Mouse (Mus musculus): ENCODE measurements around the gene Rnpep. TPM values are rescaled to one million over a fixed set of nuclear protein-coding genes. Genes with fewer than 3 reads are reported as not detected.

The Rnpep gene
- 103 and 113 TPM in 2 replicates for polyA plus RNA-seq (2016; fragmentation: Nextera tagmentation; extraction: Ambion mirVana)

DNA sequence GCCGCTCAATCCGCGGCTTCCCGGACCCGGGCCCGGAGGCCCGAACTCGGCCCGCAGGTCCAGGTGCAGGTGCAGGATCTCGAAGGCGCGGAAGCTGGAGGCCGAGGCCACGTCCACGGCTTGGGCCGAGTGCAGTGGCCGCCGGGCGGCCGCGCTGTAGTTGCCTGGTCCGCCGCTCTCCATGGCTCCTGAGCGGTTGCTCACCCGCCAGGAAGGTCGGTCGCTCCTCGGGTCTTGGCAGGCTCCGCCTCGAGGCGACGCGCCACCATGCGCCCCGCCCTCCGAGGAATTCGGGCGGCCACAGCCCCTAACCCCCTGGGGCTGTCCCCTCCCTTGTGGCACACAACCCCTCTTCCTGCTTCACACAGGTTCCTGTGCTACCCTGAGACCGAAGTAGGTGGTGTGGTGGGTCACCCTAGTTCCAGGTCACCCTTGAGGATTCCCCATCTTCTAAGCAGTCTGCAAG, at the start of gene Rnpep:
TSS of gene Rnpep (minus strand) at position 259 of the 466 bp plus-strand sequence.
- H3K4me1 ChIP-seq, result peaks cover 24% of the 10 kb centered on the region
- no peaks in the 10 kb centered on the region for H3K27me3 ChIP-seq (ENCODE audit: low read depth, poor library complexity, severe bottlenecking)
- DNase-seq (ENCODE audit: low spot score), result no peak
- no peaks in the 10 kb centered on the region for H3K9me3 ChIP-seq (replicated peaks)
- peak within 1 kb of the TSS; percentile 81 for H3K4me3 ChIP-seq
- H3K36me3 ChIP-seq, result peaks cover 25% of the 10 kb centered on the region
- 1% methylated on average over 37 of the region's 39 CpGs for WGBS
- peak within 1 kb of the TSS; percentile 93 for H3K27ac ChIP-seq

DNA sequence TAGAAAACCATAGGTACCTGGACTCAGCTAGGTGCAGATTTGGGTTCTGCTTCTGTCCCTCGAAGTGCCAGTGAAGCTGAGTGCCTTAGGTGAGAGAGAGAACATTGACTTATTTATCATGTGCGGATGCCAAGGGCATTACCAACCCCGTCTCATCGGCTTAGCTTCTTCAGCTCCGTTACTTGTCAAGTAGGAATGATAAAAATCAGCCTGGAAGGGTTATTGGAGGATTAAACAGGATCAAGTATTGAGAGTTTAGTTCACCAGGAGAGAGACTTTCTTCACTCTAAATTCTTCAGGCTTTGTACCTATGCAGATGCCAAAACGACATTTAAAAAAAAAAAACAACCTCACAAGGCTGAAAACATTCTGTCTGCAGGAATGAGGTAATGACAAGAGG, 46.7 kb upstream of the Rnpep start:
- H3K9me3 ChIP-seq (replicated peaks), result no peaks in the 10 kb centered on the region
- peaks cover 3% of the 10 kb centered on the region; the same call in 1 of the 2 replicates for H3K27me3 ChIP-seq (ENCODE audit: low read depth, poor library complexity, severe bottlenecking)
- no peaks in the 10 kb centered on the region for H3K36me3 ChIP-seq
- peaks cover 9% of the 10 kb centered on the region; the same call in 1 of the 2 replicates for H3K4me1 ChIP-seq
- 80% methylated on average over 6 of the region's 6 CpGs for WGBS
- DNase-seq (ENCODE audit: low spot score), result no peak
- no peak overlapping the region for H3K4me3 ChIP-seq
- H3K27ac ChIP-seq, result no peak overlapping the region

DNA sequence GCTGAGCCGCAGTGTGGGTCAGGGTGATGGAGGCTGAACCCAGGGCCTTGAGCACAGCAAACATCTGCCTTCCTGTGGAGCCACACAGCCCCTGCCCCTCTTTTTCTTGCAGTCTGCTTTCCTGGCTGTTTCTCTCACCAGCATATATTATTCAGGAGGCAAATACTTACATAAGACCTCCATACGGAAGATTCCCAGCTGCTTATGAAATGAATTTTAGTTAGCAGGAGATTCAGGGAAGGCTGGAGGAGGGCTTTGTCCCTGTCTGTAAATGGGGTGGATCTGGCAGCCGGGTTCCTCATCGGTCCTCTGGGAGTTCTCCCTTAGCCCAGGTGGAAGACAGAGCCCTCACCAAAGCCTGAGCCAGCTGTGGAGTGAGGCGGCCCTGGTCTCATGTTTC, 44.5 kb upstream of the Rnpep start:
- Histone ChIP-seq H3K9me3 (replicated peaks) (no peaks in the 10 kb centered on the region), H3K4me1 (peaks cover 26% of the 10 kb centered on the region), H3K36me3 (no peaks in the 10 kb centered on the region), H3K27me3 (ENCODE audit: low read depth, poor library complexity, severe bottlenecking) (peaks cover 10% of the 10 kb centered on the region; the same call in 1 of the 2 replicates), H3K4me3 (no peak overlapping the region), H3K27ac (no peak overlapping the region)
- 62% methylated on average over 5 of the region's 5 CpGs for WGBS
- DNase-seq (ENCODE audit: low spot score), result no peak

DNA sequence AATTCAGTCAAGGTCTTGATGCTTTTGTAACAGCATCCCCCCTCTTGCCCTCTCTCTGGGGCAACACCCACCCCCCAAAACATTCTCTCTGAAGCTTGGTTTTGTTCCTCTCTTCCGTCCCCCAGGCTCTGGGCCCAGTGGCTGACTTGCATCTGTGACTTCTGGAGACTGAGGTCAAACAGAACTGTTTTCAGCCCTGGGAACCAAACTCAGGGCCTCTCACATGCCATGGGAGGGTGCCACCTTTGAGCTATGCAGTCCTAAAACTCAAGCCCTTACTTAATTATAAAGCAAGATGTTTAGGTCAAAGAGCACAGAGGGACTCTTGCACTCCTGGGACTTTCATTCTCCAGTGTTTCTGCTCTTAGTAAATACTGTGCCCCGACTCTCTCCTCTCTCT, 42.0 kb upstream of the Rnpep start:
- H3K4me3 ChIP-seq, result no peak overlapping the region
- WGBS, result 84% methylated on average over 2 of the region's 2 CpGs
- H3K4me1 ChIP-seq, result peaks cover 28% of the 10 kb centered on the region
- no peaks in the 10 kb centered on the region for H3K9me3 ChIP-seq (replicated peaks)
- H3K27me3 ChIP-seq (ENCODE audit: low read depth, poor library complexity, severe bottlenecking), result peaks cover 11% of the 10 kb centered on the region; the same call in 1 of the 2 replicates
- no peak overlapping the region for H3K27ac ChIP-seq
- no peaks in the 10 kb centered on the region for H3K36me3 ChIP-seq
- DNase-seq (ENCODE audit: low spot score), result no peak

DNA sequence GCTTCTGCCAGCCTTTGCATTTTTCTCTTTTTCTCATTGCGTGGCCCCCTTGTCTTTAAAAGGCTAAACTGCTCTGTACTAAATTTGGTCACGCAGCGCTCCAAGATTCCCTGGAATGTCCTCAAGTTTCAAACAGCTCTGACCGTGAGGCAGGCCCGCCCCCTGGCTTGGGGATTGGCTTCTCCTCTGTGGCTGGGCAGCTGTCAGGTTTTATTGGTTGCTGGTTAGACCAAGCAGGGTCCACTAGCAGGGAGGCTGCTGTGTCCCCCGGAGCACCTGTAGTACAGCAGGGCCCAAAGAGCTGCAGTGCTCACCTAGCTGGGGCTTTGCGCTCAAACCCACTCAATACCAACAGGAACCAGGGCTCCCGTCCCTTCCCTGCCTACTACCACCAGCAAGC, 40.7 kb upstream of the Rnpep start, which contains the start of gene Lmod1:
TSS of gene Lmod1 (plus strand) at position 237 of the 400 bp plus-strand sequence.
- H3K4me3 ChIP-seq, result peak within 1 kb of the TSS; percentile 29

GRCm38 (mm10) chr1:135323367-135323901, 39.5 kb upstream of the Rnpep start:
- no peak overlapping the region for H3K4me3 ChIP-seq
- H3K36me3 ChIP-seq, result no peaks in the 10 kb centered on the region
- peak overlapping the region; percentile 64 for H3K27ac ChIP-seq
- no peak for DNase-seq (ENCODE audit: low spot score)
- H3K27me3 ChIP-seq (ENCODE audit: low read depth, poor library complexity, severe bottlenecking), result peaks cover 11% of the 10 kb centered on the region; the same call in 1 of the 2 replicates
- 77% methylated on average over 7 of the region's 7 CpGs for WGBS
- no peaks in the 10 kb centered on the region for H3K9me3 ChIP-seq (replicated peaks)
- H3K4me1 ChIP-seq, result peaks cover 22% of the 10 kb centered on the region

More for the DNA sequence above, 40.7 kb upstream of the Rnpep start, which contains the start of gene Lmod1:
- WGBS, result 12% methylated on average over 8 of the region's 8 CpGs
- no peaks in the 10 kb centered on the region for H3K36me3 ChIP-seq
- H3K27ac ChIP-seq, result peak within 1 kb of the TSS; percentile 64
- peaks cover 28% of the 10 kb centered on the region for H3K4me1 ChIP-seq
- no peaks in the 10 kb centered on the region for H3K9me3 ChIP-seq (replicated peaks)
- peaks cover 11% of the 10 kb centered on the region; the same call in 1 of the 2 replicates for H3K27me3 ChIP-seq (ENCODE audit: low read depth, poor library complexity, severe bottlenecking)
- DNase-seq (ENCODE audit: low spot score), result peak; percentile 79

DNA sequence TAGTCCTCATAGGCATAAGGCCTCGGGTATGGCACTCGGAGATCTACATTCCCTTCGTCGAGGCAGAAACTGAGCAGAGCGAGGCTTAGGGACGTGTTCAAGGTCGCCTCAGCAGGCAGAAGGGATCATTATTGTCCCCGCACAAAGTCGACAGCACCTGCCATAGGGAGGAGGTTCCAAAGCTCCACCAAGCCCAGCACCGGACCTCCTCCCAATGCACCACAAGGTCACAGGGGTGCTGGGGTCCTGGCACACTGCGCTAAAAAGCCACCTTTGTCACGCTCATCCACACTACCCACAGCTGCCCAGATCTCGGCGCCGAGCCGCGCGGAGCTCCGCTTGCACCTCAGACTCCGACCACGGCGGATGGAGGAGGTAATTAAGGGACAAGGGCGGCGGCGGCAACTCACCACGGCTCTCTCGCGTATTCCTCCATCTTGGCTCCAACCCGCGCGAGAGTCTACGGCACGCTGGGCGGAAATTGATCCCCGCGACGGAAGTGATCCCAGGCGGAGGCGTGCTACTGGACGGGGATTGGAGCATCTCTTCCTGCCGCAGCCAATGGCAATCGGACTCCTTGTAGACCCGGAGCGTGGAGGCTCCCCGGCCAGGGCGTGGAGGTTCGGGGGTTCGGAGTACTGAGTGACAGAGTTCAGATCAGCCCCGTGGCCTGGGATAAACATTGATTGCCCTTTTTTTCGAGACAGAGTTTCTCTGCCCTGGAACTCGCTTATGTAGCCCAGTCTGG, 29.6 kb upstream of the Rnpep start, which contains the start of gene Timm17a:
TSS of gene Timm17a (minus strand) at position 495 of the 748 bp plus-strand sequence.
- H3K4me3 ChIP-seq, result peak within 1 kb of the TSS; percentile 94
- peaks cover 28% of the 10 kb centered on the region for H3K36me3 ChIP-seq
- WGBS, result under 1% methylated on average over 51 of the region's 51 CpGs
- peak; percentile 96 for DNase-seq (ENCODE audit: low spot score)
- H3K27me3 ChIP-seq (ENCODE audit: low read depth, poor library complexity, severe bottlenecking), result no peaks in the 10 kb centered on the region
- peaks cover 14% of the 10 kb centered on the region for H3K4me1 ChIP-seq
- peak within 1 kb of the TSS; percentile 98 for H3K27ac ChIP-seq
- no peaks in the 10 kb centered on the region for H3K9me3 ChIP-seq (replicated peaks)

DNA sequence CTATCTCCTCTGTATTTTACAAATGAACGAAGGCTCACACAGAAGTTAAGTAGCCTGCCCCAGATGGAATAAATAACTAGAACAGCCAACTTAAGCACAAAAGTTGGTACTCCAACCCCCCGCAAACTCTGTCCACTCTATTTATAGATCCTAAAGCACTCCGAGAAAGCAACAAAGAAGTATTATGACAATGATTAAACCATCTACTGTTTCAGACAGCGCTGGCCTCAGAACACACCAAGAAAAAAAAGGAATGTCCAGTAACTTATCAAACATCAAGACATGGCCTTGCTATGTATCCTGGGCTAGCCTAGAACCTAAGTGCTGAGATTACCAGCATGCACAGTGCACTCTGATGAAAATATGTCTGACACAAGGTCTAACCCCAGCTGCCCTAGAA, 28.3 kb upstream of the Rnpep start:
- Histone ChIP-seq H3K36me3 (peaks cover 41% of the 10 kb centered on the region), H3K27ac (no peak overlapping the region)

DNA sequence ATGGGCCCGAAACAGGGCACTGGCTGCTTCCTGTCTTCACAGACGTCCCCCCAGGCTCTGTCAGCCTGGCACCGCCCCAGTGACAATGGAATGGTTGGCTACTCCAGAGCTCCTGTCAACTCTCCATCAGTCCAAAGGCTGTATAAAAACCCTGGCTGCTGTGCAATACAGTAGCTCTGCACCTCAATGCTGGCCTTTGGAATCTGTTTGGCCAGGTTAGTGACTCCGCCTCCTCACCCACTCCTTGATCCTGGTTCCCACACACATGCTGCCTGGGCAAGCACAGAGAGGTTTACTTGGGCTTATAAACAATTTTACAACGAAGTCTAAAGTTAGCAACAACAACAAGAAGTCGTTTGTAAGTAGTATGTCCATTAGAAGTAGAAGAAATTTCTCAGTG, 27.5 kb upstream of the Rnpep start:
- Histone ChIP-seq H3K27me3 (ENCODE audit: low read depth, poor library complexity, severe bottlenecking) (no peaks in the 10 kb centered on the region), H3K27ac (no peak overlapping the region), H3K9me3 (replicated peaks) (no peaks in the 10 kb centered on the region), H3K4me3 (no peak overlapping the region), H3K4me1 (peaks cover 14% of the 10 kb centered on the region), H3K36me3 (peaks cover 49% of the 10 kb centered on the region)
- DNase-seq (ENCODE audit: low spot score), result no peak
- WGBS, result 82% methylated on average over 6 of the region's 6 CpGs

More for the DNA sequence above, 28.3 kb upstream of the Rnpep start:
- 94% methylated on average over 4 of the region's 4 CpGs for WGBS
- Histone ChIP-seq H3K27me3 (ENCODE audit: low read depth, poor library complexity, severe bottlenecking) (no peaks in the 10 kb centered on the region), H3K4me3 (peak overlapping the region; percentile 94), H3K4me1 (peaks cover 14% of the 10 kb centered on the region), H3K9me3 (replicated peaks) (no peaks in the 10 kb centered on the region)
- no peak for DNase-seq (ENCODE audit: low spot score)

GRCm38 (mm10) chr1:135290908-135291307, 7.0 kb upstream of the Rnpep start:
- H3K9me3 ChIP-seq (replicated peaks), result no peaks in the 10 kb centered on the region
- H3K4me3 ChIP-seq, result no peak overlapping the region
- no peak overlapping the region for H3K27ac ChIP-seq
- H3K4me1 ChIP-seq, result peaks cover 3% of the 10 kb centered on the region; the same call in 1 of the 2 replicates
- DNase-seq (ENCODE audit: low spot score), result no peak
- H3K36me3 ChIP-seq, result peaks cover 33% of the 10 kb centered on the region
- no peaks in the 10 kb centered on the region for H3K27me3 ChIP-seq (ENCODE audit: low read depth, poor library complexity, severe bottlenecking)
- 91% methylated on average over 5 of the region's 5 CpGs for WGBS

- Histone ChIP-seq H3K9me3 (replicated peaks) (no peaks in the 10 kb centered on the region), H3K4me1 (peaks cover 24% of the 10 kb centered on the region), H3K36me3 (peaks cover 8% of the 10 kb centered on the region), H3K27me3 (ENCODE audit: low read depth, poor library complexity, severe bottlenecking) (no peaks in the 10 kb centered on the region), H3K4me3 (no peak overlapping the region), H3K27ac (no peak overlapping the region)
- no peak for DNase-seq (ENCODE audit: low spot score)
- 75% methylated on average over 2 of the region's 2 CpGs for WGBS
Observed at GRCm38 (mm10) chr1:135286311-135286710, 2.4 kb upstream of the Rnpep start.

- Histone ChIP-seq H3K27me3 (ENCODE audit: low read depth, poor library complexity, severe bottlenecking) (no peaks in the 10 kb centered on the region), H3K9me3 (replicated peaks) (no peaks in the 10 kb centered on the region), H3K4me3 (peak overlapping the region; percentile 81), H3K4me1 (peaks cover 24% of the 10 kb centered on the region), H3K27ac (peak overlapping the region; percentile 93), H3K36me3 (peaks cover 30% of the 10 kb centered on the region)
- peak; percentile 85 for DNase-seq (ENCODE audit: low spot score)
- WGBS, result under 1% methylated on average over 48 of the region's 48 CpGs
Observed at GRCm38 (mm10) chr1:135283287-135283825, 528 bp downstream of the Rnpep start.

Measured in limb, embryonic 10.5 days (tissue).